17 mouse cellular contexts compared by ENCODE assay signal in the genomic region with DNA sequence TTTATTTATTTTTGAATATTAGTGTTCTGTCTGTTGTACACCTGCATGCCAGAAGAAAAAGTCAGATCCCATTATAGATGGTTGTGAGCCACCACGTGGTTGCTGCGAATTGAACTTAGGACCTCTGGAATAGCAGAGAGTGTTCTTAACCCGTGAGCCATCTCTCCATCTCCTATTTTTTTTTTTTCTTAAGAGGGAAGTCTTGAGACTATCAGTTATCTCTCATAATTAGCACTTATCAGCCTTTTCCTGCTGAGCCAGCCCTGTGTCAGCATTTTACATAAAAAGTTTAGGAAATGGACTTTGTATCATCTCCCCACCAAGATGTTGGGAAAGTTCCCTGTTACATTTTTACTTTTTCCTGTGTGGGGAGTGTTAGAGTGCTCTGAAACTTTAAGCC.
"Had no signal": no experiment of that assay in that cellular context is flagged by ENCODE, and none has a peak within 500 bp of the region (broad histone marks: within the 10 kb centered on the region; RNA-seq: fewer than 3 reads in every experiment).

No protein-coding gene starts in this region.

- DNase-seq: kidney, adult 18-20 months; kidney, postnatal 4 days; left cerebral cortex, postnatal 4 days; lung, adult 2 months; lung, postnatal 4 days; retina, postnatal 1 day; right cerebral cortex, postnatal 4 days; thymus, postnatal 36 days had no signal

- ATAC-seq: lung, postnatal 0 days; midbrain, embryonic 15.5 days had no signal

- H3K9ac ChIP-seq: hindbrain, embryonic 15.5 days; limb, embryonic 13.5 days; midbrain, embryonic 15.5 days; neural tube, embryonic 13.5 days; stomach, embryonic 15.5 days had no signal

- H3K9me3 ChIP-seq: hindbrain, embryonic 15.5 days; limb, embryonic 13.5 days; midbrain, embryonic 10.5 days; midbrain, embryonic 15.5 days; neural tube, embryonic 13.5 days; stomach, embryonic 15.5 days had no signal

- H3K4me1 ChIP-seq: hindbrain, embryonic 15.5 days; midbrain, embryonic 10.5 days; midbrain, embryonic 15.5 days; neural tube, embryonic 13.5 days; stomach, embryonic 15.5 days had no signal

- H3K4me3 ChIP-seq: hindbrain, embryonic 15.5 days; layer of hippocampus, adult 2 months; limb, embryonic 13.5 days; midbrain, embryonic 10.5 days; midbrain, embryonic 15.5 days; neural tube, embryonic 13.5 days; stomach, embryonic 15.5 days had no signal

- H3K27me3 ChIP-seq: hindbrain, embryonic 15.5 days; limb, embryonic 13.5 days; midbrain, embryonic 15.5 days; neural tube, embryonic 13.5 days; stomach, embryonic 15.5 days had no signal

- H3K4me2 ChIP-seq: hindbrain, embryonic 15.5 days; limb, embryonic 13.5 days; midbrain, embryonic 15.5 days; neural tube, embryonic 13.5 days; stomach, embryonic 15.5 days had no signal

- H3K27ac ChIP-seq: hindbrain, embryonic 15.5 days; kidney, postnatal 0 days; layer of hippocampus, adult 2 months; limb, embryonic 13.5 days; midbrain, embryonic 10.5 days; midbrain, embryonic 15.5 days; neural tube, embryonic 13.5 days; stomach, embryonic 15.5 days had no signal
